Mouse (Mus musculus): ENCODE data around the gene Zfp944.
"Not testable (repeated sequence)": the region's sequence is repeated elsewhere in the genome, so short reads cannot be mapped to it uniquely, and the experiment has no call there.

Gene Zfp944

DNA sequence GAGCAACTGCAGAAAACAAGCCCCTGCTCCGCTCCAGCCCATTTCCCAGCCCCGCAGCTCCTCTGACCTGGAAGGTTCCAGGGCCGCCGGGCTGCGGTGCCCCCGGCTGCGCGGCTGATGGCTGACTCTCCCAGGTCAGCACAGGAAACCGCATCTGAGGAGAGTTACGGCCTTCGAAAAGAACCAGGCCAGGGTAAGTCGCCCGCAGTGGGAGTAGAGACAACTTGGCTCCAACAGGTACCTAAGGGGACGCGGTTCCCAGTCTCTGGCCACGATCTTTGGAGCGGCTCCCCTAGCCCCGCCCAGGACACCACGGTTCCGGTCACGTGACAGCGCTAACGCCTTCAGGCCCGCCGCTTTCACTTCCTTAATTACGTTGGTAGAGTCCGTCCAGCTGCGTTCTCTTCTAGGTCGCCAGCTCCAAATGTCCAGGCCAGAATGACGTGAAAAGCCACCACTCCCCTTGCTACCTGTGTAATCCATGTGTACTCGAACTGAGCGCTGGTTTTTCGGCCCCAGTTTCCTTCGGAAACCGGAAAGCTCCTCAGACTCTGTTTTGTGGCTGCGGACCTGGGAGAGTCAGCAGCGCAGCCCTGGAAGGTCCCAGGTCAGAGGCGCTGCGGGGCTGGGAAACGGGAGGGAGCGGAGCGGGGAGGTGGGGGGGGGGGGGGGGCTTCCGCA, at the start of gene Zfp944, which contains the start of gene Zfp758:
Gene Zfp944, minus strand, starts transcription at position 300 of the 681 bp plus-strand sequence.
Gene Zfp758, plus strand, starts transcription at position 353 of the 681 bp plus-strand sequence.
- DNase-seq (ENCODE audit: low read depth, low spot score): peak; percentile 24

DNA sequence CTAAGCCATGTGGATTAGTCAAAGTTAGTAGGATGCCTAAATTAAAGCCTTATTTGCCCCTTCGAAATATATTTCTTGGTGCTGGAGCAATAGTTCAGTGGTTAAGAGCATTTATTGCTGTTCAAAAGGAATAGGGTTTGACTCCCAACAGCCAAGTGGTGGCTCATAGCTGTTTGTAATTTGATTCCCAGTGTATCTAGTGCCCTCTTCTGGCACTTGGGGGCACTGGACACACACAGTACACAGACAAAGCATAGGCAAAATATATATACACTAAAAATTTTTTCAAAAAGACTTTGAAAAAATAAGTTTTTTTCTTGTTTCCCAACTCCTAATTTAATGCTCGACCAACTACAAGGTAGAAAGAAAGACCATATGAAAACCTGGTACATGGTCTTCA, 49.6 kb upstream of the Zfp944 start:
- DNase-seq (ENCODE audit: low read depth, low spot score): no peak

DNA sequence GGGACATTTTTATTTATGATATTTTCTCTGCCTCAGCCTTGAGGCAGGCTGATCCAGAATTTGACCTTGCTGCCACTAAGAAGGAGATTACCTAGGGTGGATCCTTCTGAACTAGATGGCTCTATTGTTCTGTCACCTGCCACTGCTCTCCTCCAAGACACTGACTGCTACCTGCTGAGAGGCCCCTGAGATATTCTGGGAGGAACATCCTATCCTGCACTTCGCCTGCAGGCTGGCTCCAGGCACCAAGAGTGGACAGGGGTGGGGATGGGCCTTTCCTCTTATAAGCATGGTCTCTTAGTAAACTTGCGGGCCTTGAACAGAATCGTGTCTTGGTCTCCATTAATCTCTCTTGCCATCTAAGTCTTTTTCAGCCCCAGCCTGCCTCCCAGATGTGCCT, 2.7 kb upstream of the Zfp944 start:
- DNase-seq (ENCODE audit: low read depth, low spot score): no peak

DNA sequence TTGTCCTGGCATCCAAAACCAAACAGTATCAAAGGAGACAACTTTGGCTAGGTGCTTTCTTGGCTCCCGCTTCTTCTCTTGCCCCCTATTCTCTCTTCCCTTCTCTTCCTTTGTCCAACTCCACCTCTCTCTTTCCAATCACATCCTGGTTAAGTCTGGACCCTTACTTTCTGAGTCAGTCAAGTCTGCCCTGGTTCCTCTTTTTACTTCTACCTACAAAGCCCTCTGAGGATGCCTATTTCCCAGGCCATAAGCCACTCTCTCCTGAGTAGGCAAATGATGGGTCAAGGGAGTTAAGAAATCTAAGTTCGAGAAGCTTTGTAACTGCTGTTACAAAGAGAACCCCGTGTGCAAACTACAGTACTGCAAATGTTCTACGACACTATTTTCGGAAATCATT, 628 bp downstream of the Zfp944 start:
- DNase-seq (ENCODE audit: low read depth, low spot score): no peak

DNA sequence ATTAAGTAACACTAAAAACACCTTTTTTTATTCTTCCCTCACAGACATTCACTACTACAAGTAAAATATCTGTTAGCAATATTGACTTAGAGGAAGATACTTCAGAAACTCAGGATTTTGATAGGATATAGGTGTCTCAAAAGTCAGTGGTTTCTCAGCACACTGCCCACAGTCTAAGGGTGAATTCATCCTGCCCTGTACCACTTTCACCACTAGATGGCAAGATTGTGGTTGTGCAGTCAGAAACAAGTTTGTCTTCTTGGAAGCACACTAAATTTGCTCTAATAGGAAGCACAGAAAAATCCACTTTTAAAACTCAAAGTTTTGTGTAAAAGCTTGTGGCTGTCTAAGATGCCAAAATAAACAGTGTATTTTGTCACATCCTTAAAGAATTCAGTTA, 8.4 kb downstream of the Zfp944 start:
- no peak for DNase-seq (ENCODE audit: low read depth, low spot score)

DNA sequence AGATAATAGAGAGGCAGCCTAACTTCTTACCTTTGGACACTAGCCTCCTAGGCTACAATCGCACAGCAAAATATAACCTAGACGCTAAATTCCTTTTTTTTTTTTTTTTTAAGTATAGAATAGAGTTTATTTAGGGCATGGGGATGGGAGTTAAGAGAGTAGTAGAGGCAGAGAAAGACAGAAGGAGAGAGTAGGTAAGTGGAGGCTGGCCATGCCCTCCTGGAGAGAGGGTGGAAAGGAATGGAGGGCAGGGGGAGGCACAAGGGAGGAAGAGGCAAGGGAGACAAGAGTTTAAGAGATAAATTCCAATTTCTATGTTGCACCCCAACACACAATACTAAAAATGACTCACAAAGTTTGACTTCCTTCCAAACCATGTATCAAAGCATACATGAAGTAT, 46.0 kb downstream of the Zfp944 start:
- not testable (repeated sequence) for DNase-seq (ENCODE audit: low read depth, low spot score)

DNA sequence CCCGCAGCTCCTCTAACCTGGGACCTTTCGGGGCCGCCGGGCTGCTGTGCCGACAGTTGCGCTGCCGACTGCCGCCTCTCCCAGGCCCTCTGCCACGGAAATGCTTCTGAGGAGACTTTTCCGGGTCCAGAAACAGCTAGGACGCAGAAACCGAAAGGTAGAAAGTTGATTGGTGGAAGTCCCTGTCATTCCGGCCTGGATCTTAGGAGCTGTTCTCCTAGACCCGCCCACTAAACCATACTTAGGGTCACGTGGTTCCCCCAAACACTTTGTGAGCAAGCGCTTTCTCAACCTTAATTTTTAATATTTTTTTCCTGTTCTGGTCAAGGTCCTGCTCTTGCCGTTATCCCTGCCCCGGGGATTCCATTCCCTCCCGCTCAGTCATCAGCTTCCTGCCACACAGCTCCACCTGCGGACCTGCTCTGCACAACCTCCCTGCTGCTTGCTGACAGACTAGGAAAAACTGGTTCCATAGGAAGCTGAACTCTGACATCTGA, 46.4 kb downstream of the Zfp944 start, which contains the start of gene CT030661.1:
Gene CT030661.1, minus strand, starts transcription at position 108 of the 497 bp plus-strand sequence.
- DNase-seq (ENCODE audit: low read depth, low spot score): peak; percentile 86

DNA sequence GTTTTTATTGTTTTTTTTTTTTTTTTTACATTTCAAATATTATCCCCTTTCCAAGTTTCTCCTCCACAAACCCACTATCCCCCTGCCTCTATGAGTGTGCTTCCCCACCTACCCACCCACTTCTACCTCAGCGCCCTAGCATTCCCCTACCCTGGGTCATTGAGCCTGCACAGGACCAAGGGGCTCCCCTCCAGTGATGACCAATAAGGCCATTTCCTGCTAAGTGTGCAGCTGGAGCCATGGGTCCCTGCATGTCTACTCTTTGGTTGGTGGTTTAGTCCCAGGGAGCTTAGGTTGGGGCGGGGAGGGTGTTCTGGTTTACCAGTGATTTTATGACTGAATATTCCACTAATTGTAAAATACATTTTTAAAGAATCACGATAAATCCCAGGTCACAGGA, 47.0 kb downstream of the Zfp944 start:
- DNase-seq (ENCODE audit: low read depth, low spot score): not testable (repeated sequence)
